Mouse (Mus musculus) megakaryocyte, embryonic 14.5 days (primary cell): ENCODE measurements around the gene Nemf.

Experiments used
- FLI1 ChIP-seq: IDR thresholded peaks from 2 replicates; pipeline ENCODE4 v1.6.1; 2012; ENCODE audit warnings: low read length, inconsistent platforms, mixed read lengths
- GATA1 ChIP-seq: IDR thresholded peaks from 3 replicates; pipeline ENCODE4 v1.6.1; 2012; ENCODE audit warnings: mixed read lengths, low read length, inconsistent platforms, borderline replicate concordance

GRCm38 (mm10) chr12:69295651-69296050, 61.3 kb downstream of the Nemf start:
- TF ChIP-seq GATA1 (no peak), FLI1 (no peak)
